Mouse (Mus musculus) frontal cortex, postnatal 36 days (tissue): ENCODE results near the gene Xpo5.
A peak's percentile ranks its signal among the peaks of the same experiment; 100 is the strongest.

Experiments used
- DNase-seq, 2 experiments: peaks; one replicate each; pipeline ENCODE4 v3.0.0; 2022; ENCODE audit warnings: low spot score in 2 of 2

Gene Xpo5

GRCm38 (mm10) chr17:46258279-46259053, 55.9 kb downstream of the Xpo5 start:
- no peak for DNase-seq

GRCm38 (mm10) chr17:46259675-46260074, 57.1 kb downstream of the Xpo5 start:
- no peak for DNase-seq

- DNase-seq: no peak
Observed at GRCm38 (mm10) chr17:46262201-46262694, 59.7 kb downstream of the Xpo5 start.

- no peak for DNase-seq
Observed at GRCm38 (mm10) chr17:46265502-46265901, 62.9 kb downstream of the Xpo5 start.

- peak; percentile 90 to 91 for DNase-seq
Observed at GRCm38 (mm10) chr17:46265918-46266618, 63.5 kb downstream of the Xpo5 start.

- no peak for DNase-seq
Observed at GRCm38 (mm10) chr17:46266986-46267385, 64.4 kb downstream of the Xpo5 start.

- no peak for DNase-seq
Observed at GRCm38 (mm10) chr17:46267511-46267910, 64.9 kb downstream of the Xpo5 start.

GRCm38 (mm10) chr17:46268026-46268720, 65.6 kb downstream of the Xpo5 start:
- no peak for DNase-seq

GRCm38 (mm10) chr17:46269771-46270534, 67.4 kb downstream of the Xpo5 start:
- no peak for DNase-seq

- no peak for DNase-seq
Observed at GRCm38 (mm10) chr17:46272058-46272457, 69.5 kb downstream of the Xpo5 start.

- DNase-seq: no peak
Observed at GRCm38 (mm10) chr17:46272675-46273074, 70.1 kb downstream of the Xpo5 start.

- DNase-seq: peak in 1 of 2 experiments; percentile 70
Observed at GRCm38 (mm10) chr17:46273803-46274236, 71.2 kb downstream of the Xpo5 start.

- DNase-seq: no peak
Observed at GRCm38 (mm10) chr17:46274465-46274864, 71.9 kb downstream of the Xpo5 start.

- DNase-seq: no peak
Observed at GRCm38 (mm10) chr17:46275034-46275433, 72.5 kb downstream of the Xpo5 start.

- DNase-seq: no peak
Observed at GRCm38 (mm10) chr17:46275506-46275905, 72.9 kb downstream of the Xpo5 start.

GRCm38 (mm10) chr17:46277586-46277985, 75.0 kb downstream of the Xpo5 start:
- DNase-seq: no peak

GRCm38 (mm10) chr17:46278011-46278765, 75.6 kb downstream of the Xpo5 start:
- DNase-seq: no peak

GRCm38 (mm10) chr17:46282483-46283123, 80.0 kb downstream of the Xpo5 start, which contains the start of gene Tjap1:
TSS of gene Tjap1 (minus strand) at chr17:46283026.
- DNase-seq: peak; percentile 72 to 78

- no peak for DNase-seq
Observed at GRCm38 (mm10) chr17:46283140-46283539, 80.6 kb downstream of the Xpo5 start.

- DNase-seq: no peak
Observed at GRCm38 (mm10) chr17:46283911-46284310, 81.3 kb downstream of the Xpo5 start.
